In genomic region chr19:31260494-31260893, GRCm38 (mm10) we compare ENCODE assay signal across 19 mouse cellular contexts.
"Had no signal": no experiment of that assay in that cellular context is flagged by ENCODE, and none has a peak within 500 bp of the region (broad histone marks: within the 10 kb centered on the region; RNA-seq: fewer than 3 reads in every experiment).

No protein-coding gene starts in this region.

- ATAC-seq: liver, embryonic 12.5 days; midbrain, embryonic 13.5 days had no signal

- H3K27me3 ChIP-seq: limb, embryonic 13.5 days; liver, embryonic 12.5 days; liver, embryonic 15.5 days; megakaryocyte, embryonic 14.5 days; midbrain, embryonic 13.5 days; stomach, embryonic 15.5 days had no signal

- DNase-seq: kidney, adult 11 months; kidney, adult 9 months; kidney, postnatal 25 days; layer of hippocampus, adult 9-11 months; liver; lung, adult 18-20 months; lung, postnatal 14 days; thymus, adult 2 months; thymus, postnatal 14 days; thymus, postnatal 4 days had no signal

- H3K4me1 ChIP-seq: limb, embryonic 10.5 days; limb, embryonic 13.5 days; liver, embryonic 12.5 days; liver, embryonic 15.5 days; midbrain, embryonic 10.5 days; midbrain, embryonic 13.5 days; stomach, embryonic 15.5 days had no signal

- H3K4me2 ChIP-seq: limb, embryonic 13.5 days; liver, embryonic 12.5 days; liver, embryonic 15.5 days; midbrain, embryonic 13.5 days; stomach, embryonic 15.5 days had no signal

- H3K4me3 ChIP-seq: layer of hippocampus, adult 2 months; limb, embryonic 10.5 days; limb, embryonic 13.5 days; liver, embryonic 12.5 days; liver, embryonic 15.5 days; megakaryocyte, embryonic 14.5 days; midbrain, embryonic 10.5 days; midbrain, embryonic 13.5 days; stomach, embryonic 15.5 days had no signal

- H3K9me3 ChIP-seq: limb, embryonic 10.5 days; limb, embryonic 13.5 days; liver, embryonic 12.5 days; liver, embryonic 15.5 days; megakaryocyte, embryonic 14.5 days; midbrain, embryonic 10.5 days; midbrain, embryonic 13.5 days; stomach, embryonic 15.5 days had no signal

- H3K9ac ChIP-seq: limb, embryonic 13.5 days; liver, embryonic 12.5 days; liver, embryonic 15.5 days; midbrain, embryonic 13.5 days; stomach, embryonic 15.5 days had no signal

- H3K27ac ChIP-seq: layer of hippocampus, adult 2 months; limb, embryonic 10.5 days; limb, embryonic 13.5 days; liver, embryonic 12.5 days; liver, embryonic 15.5 days; midbrain, embryonic 10.5 days; midbrain, embryonic 13.5 days; stomach, embryonic 15.5 days had no signal

- H3K36me3 ChIP-seq: limb, embryonic 10.5 days; limb, embryonic 13.5 days; liver, embryonic 12.5 days; liver, embryonic 15.5 days; midbrain, embryonic 10.5 days; midbrain, embryonic 13.5 days; stomach, embryonic 15.5 days had no signal
